Mouse (Mus musculus): ENCODE data around the gene Spryd4.
"Not testable (repeated sequence)": the region's sequence is repeated elsewhere in the genome, so short reads cannot be mapped to it uniquely, and the experiment has no call there.

The Spryd4 gene

GRCm38 (mm10) chr10:128211390-128212108 lies at the start of gene Spryd4:
Spryd4 (minus strand) TSS chr10:128211807.
- in situ Hi-C loops (cut with MboI): no loop called here

- in situ Hi-C loops (cut with MboI): not testable (repeated sequence)
Measured at GRCm38 (mm10) chr10:128260376-128260775, 48.8 kb upstream of the Spryd4 start.

DNA sequence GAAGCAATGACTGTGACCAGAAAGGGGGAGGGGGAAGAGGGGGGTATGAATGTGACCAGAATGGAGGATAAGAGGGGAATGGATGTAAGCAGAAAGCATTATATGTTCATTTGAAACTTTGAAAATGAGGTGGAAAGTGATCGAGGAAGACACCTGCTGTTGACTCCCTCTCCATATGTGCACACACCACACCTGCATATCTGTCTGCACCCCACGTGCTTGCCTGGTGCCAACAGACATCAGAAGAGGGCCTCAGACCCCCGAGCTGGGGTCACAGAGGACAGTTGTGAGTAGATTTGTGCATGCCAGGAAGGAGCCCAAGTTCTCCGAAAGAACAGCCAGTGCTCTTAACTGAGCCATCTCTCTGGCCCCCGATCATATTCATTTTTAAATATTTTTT lies 48.3 kb upstream of the Spryd4 start:
- in situ Hi-C loops (cut with MboI): no loop called here

DNA sequence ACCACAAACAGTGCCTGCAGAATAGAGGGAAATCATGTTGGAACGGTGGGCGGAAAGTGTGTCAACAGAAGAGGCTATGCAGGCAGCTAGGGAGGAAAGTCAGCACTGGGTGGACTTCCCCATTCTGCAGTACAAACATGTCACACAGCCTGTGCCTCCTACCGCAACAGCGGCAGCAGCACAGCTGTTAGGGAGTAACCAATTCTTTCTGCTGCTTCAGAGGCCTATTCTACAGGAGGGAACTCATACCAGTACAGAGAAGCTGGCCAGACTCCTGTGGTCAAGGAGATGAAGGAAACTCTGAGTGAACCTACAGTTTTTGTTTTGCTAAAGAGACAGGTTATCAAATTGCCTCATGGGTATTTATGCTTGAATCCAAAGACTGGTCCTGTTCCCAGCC lies 47.3 kb upstream of the Spryd4 start:
- in situ Hi-C loops (cut with MboI): no loop called here

DNA sequence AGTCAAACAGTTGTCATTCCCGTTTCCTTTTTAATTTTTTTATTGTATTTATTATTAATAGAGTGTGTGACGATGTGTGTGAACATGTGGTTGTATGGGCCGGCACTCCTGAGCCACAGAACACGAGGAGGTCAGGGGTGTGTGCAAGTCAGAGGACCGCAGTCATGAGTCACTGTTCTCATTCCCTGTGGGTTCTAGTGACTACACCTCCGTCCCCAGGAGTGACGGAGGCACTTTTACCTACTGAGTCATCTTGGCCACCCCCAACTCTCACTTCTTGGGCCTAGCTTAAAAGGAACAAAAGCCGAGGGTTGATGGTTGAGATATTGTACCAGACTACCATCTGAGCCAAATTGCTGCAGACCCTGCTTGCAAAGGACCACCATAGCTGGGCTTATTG lies 44.7 kb upstream of the Spryd4 start:
- in situ Hi-C loops (cut with MboI): no loop called here

DNA sequence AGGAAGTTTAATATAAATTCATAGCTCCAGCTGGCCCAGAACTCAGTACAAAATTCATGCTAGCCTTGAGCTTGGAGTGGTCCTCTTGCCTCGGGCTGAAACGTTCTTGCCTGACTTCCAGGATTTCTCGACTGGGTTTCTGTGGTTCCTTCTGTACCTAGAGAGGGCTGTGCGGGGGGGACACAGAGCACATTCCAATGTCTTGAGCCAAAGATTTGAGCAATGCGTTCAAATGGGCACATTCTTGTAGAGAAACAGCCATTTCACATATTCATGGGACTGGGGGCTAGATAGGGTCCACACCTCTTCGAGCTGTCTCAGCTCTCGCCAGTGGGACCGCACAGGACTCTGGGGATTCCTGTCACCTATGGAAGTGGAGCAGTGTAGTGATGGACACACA lies 44.3 kb upstream of the Spryd4 start:
- in situ Hi-C loops (cut with MboI): no loop called here

GRCm38 (mm10) chr10:128253677-128254255 lies 42.2 kb upstream of the Spryd4 start, which contains the start of gene Apon:
Apon (plus strand) TSS chr10:128254096.
- in situ Hi-C loops (cut with MboI): no loop called here

DNA sequence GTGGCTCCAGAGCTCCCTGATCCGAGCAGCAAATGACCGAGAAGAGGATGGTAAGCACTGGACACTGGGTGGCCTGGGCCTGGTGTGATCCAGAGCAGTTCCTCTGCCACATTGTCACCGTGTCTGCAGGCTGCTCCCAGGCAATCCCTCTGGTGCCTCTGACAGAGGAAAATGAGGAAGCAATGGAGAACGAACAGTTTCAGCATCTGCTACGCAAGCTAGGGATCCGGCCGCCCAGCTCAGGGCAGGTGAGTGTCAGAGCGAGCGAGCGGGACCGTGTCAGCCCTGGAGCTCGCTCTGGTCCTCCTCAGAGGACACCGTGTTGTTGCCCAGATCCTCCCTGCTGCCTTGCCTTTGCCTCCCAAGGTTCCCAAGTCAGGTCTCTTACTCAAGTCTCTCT lies 39.0 kb upstream of the Spryd4 start:
- in situ Hi-C loops (cut with MboI): no loop called here

GRCm38 (mm10) chr10:128247020-128247732 lies 35.6 kb upstream of the Spryd4 start:
- in situ Hi-C loops (cut with MboI): no loop called here

- in situ Hi-C loops (cut with MboI): no loop called here
Measured at GRCm38 (mm10) chr10:128244121-128244520, 32.5 kb upstream of the Spryd4 start.

GRCm38 (mm10) chr10:128243252-128243651 lies 31.6 kb upstream of the Spryd4 start:
- in situ Hi-C loops (cut with MboI): no loop called here

- in situ Hi-C loops (cut with MboI): no loop called here
Measured at GRCm38 (mm10) chr10:128240131-128240530, 28.5 kb upstream of the Spryd4 start.

- in situ Hi-C loops (cut with MboI): no loop called here
Measured at GRCm38 (mm10) chr10:128239140-128239539, 27.5 kb upstream of the Spryd4 start.

DNA sequence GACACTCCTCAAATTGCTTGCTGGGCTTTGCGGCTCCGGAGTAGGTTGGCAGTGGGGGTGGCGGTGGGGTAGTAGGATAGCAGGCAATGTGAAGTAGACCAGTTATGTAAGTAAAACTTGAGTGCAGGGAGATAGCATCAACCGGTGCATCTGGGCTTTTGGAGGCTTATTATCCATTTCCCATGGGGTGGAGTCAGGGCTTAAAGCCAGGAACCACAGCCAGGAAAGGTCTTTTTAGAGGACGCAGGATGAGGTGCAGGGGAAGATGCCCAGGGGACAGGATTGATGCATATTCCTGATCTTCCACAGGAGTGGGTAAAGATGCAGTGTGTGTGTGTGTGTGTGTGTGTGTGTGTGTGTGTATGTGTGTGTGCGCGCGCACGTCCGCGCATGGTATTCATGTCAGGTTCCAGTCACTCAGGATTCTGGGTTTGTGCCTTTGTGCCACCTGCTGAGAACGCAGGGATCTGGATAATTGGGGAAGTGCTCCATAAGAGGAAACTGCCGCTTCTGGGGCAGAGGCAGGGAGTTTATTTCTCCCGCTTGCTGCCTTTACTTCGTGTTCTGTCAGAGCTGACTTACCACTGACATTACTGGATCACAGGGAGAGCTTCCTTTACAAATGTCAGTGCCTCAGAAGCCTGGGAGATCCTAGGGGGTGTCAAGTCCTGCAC lies 26.3 kb upstream of the Spryd4 start:
- in situ Hi-C loops (cut with MboI): no loop called here

DNA sequence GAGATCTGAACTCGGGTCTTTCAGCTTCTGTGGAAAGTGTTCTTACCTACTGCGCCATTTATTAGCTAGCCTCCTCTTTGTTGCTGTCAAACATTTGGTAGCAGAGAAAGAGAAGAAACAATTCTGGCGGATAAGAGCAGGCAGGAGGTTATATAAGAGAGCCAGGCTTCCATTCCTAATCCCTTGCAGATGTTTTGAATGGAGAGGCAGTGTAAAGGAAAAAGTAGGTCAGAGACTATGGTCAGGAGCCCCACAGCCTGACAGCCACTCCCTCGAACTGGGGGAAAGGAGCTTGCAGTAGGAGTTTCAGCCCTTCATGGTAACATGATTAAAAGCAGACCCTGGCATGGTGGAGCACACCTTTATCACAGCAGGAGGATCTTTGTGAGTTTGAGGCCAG lies 24.7 kb upstream of the Spryd4 start:
- in situ Hi-C loops (cut with MboI): no loop called here

DNA sequence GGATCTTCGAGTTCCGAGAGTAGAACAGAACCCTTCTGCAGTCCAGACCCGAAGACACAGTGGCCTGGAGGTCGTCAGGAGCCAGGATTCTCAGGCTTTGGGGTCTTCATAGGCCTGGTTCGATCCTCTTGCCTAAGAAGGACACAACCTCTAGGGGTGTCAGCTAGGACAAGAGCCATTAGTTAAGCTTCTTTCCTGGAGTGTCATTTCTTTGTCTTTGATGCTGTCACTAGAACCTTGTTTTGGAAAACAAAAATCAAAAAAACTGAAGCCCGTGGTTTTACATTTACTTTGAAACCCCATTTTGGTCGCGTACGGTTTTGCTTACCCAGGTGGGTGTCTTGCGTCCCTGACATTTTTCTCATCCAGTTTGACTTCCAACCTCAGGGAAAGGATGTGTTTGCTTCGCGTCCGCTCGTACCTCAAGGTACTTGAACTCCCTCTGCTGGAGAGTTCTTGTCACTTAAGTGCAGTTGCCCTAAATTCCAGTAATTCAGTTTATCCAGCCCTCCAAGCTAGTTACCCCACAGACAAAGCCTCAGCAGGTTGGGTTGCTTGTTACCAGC lies 20.9 kb upstream of the Spryd4 start:
- in situ Hi-C loops (cut with MboI): no loop called here

DNA sequence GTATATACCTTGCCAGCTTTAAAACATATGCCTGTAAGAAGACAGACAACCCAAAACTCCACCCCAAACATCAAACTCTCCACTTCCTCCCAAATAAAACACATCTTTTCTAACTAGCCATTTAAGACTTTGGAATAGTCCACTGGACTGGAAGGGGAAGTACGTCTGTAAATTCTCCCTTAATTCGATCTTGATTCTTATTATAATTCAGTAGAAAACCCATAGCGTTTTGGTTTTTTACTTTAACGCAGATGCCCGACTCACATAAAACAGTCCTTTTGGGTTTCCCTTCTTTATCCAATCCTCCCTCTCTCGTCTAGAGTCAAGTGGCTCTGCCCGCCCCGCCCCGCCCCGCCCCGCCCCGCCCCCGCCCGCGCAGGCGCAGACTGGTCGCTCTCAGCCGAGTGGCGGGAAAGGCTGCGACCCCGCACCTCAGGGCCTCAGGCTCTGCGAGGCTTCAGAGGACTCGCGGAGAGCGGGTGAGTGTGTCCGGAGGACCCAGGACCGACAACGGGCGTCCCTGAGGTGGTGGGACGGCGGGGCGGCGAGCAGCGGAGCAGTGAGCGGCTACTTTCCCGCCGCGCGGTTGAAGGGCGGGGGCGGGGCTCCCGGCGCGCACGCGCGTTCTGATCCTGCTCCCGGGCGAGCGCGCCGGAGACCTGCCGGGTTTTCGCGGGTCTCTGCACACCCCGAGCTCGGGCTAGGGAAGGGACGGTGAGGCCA lies 20.3 kb upstream of the Spryd4 start, which contains the start of gene Timeless:
Timeless (plus strand) TSS at position 369 of the 723 bp plus-strand sequence.
- in situ Hi-C loops (cut with MboI): no loop called here

DNA sequence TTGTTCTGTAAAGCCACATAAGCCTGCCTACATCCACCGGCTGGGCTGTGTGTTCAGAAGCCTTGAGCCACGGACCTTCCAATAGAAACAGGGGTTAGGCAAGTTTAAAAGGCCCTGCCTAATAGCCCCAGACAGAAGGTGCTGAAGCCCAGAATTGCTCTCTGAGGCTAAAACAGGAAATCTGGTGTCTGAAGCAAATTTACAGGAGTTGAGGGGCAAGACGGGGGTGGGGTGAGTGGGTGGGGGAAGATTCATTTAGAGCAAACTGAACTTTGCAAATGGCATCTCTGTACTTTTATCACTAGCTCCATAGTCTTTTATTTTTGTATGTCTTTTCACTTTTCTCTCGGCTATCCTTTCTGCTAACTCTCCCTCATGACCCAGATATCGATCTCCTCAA lies 19.5 kb upstream of the Spryd4 start:
- in situ Hi-C loops (cut with MboI): no loop called here

GRCm38 (mm10) chr10:128230582-128230981 lies 19.0 kb upstream of the Spryd4 start:
- in situ Hi-C loops (cut with MboI): no loop called here

DNA sequence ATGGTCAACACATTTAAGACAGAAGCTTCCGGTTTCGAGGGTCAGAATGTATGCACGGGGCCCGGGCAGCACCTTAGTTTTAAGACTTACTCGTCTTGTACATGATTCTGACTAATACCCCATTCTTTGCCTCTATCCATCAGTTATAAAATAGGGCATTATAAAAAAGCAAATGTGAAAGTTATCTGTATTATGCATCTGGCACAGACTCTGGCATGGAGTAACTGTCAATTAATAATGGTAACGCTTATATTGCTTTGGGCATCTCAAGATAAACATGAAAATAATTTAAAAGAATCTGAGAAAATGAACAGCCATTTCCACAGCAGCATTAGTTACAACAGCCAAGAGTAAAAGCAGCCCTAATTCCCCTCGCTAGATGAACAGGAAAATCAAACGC lies 16.4 kb upstream of the Spryd4 start:
- in situ Hi-C loops (cut with MboI): no loop called here

DNA sequence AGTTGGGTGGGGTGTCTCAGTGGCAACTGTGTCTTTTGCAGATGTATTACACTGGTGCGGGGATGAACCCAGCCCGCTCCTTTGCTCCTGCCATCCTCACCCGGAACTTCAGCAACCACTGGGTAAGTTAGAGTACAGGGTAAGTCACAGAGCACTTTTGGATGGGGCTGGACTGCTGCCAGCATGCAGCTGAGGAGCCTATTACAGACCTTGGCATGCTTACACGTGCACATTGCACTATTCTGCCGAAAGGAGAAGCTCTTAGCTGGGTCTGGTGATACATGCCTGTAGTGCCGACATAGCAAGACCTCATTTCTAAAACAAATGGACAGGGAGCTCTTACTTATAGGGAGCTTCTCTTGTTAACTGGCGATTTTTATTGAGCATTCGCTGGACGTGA lies 16.0 kb upstream of the Spryd4 start:
- in situ Hi-C loops (cut with MboI): no loop called here

Measured in mature B cell (primary cell).